Mouse (Mus musculus) cerebellum, adult 18-20 months (tissue): ENCODE results near the gene Gm21954.

Experiments used
- DNase-seq, 2 experiments: peaks; one replicate each; pipeline ENCODE4 v3.0.0; 2021

The Gm21954 gene

GRCm38 (mm10) chr3:55472110-55472509 is at the start of gene Gm21954:
TSS of gene Gm21954 (minus strand) at chr3:55472210.
- DNase-seq: no peak

GRCm38 (mm10) chr3:55521776-55522175 is 49.8 kb upstream of the Gm21954 start:
- DNase-seq: peak; percentile 46 to 49

- DNase-seq: peak; percentile 86 to 91
Observed at GRCm38 (mm10) chr3:55520240-55521180, 48.5 kb upstream of the Gm21954 start.

GRCm38 (mm10) chr3:55517454-55518014 is 45.5 kb upstream of the Gm21954 start:
- no peak for DNase-seq

- DNase-seq: no peak
Observed at GRCm38 (mm10) chr3:55515966-55516365, 44.0 kb upstream of the Gm21954 start.

GRCm38 (mm10) chr3:55511658-55512057 is 39.6 kb upstream of the Gm21954 start:
- no peak for DNase-seq

- no peak for DNase-seq
Observed at GRCm38 (mm10) chr3:55510198-55510597, 38.2 kb upstream of the Gm21954 start.

- no peak for DNase-seq
Observed at GRCm38 (mm10) chr3:55499298-55499697, 27.3 kb upstream of the Gm21954 start.

GRCm38 (mm10) chr3:55496462-55496941 is 24.5 kb upstream of the Gm21954 start:
- no peak for DNase-seq

- no peak for DNase-seq
Observed at GRCm38 (mm10) chr3:55495866-55496265, 23.9 kb upstream of the Gm21954 start.

- DNase-seq: no peak
Observed at GRCm38 (mm10) chr3:55495231-55495630, 23.2 kb upstream of the Gm21954 start.

- peak in 1 of 2 experiments; percentile 32 for DNase-seq
Observed at GRCm38 (mm10) chr3:55494348-55494747, 22.3 kb upstream of the Gm21954 start.

GRCm38 (mm10) chr3:55492021-55492420 is 20.0 kb upstream of the Gm21954 start:
- DNase-seq: no peak

GRCm38 (mm10) chr3:55489231-55489990 is 17.4 kb upstream of the Gm21954 start:
- peak; percentile 85 to 93 for DNase-seq

- peak; percentile 84 to 85 for DNase-seq
Observed at GRCm38 (mm10) chr3:55483328-55483727, 11.3 kb upstream of the Gm21954 start.

- DNase-seq: no peak
Observed at GRCm38 (mm10) chr3:55481140-55481539, 9.1 kb upstream of the Gm21954 start.

GRCm38 (mm10) chr3:55479306-55479705 is 7.3 kb upstream of the Gm21954 start:
- no peak for DNase-seq

GRCm38 (mm10) chr3:55476694-55477093 is 4.7 kb upstream of the Gm21954 start:
- DNase-seq: peak; percentile 51 to 56

- no peak for DNase-seq
Observed at GRCm38 (mm10) chr3:55473146-55473545, 1.1 kb upstream of the Gm21954 start.

- DNase-seq: peak; percentile 65 to 72
Observed at GRCm38 (mm10) chr3:55466348-55466747, 5.7 kb downstream of the Gm21954 start.

- no peak for DNase-seq
Observed at GRCm38 (mm10) chr3:55465785-55466184, 6.2 kb downstream of the Gm21954 start.

- DNase-seq: peak; percentile 55 to 65
Observed at GRCm38 (mm10) chr3:55464226-55464625, 7.8 kb downstream of the Gm21954 start.
